Mouse (Mus musculus): ENCODE measurements around the gene Ncam1.

The Ncam1 gene

DNA sequence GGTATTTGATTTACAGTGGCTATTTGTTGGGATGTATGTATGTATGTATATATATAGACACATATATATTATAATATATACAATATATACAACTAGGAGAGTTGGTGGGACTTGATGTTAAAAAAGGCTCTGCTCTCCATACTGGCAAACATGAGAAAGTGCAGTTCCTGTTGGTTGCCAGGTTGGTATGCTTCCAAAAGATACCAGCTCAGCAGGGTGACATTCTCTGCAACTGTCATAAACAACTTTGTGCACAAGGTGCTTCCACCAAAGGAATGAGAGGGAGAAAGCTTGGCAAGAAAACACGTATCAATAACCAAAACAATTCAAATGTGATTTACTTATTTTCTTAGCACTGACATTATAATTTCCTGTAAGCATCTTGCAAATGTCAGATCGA lies 232.9 kb downstream of the Ncam1 start:
- no peak for DNase-seq (ENCODE audit: low spot score)

DNA sequence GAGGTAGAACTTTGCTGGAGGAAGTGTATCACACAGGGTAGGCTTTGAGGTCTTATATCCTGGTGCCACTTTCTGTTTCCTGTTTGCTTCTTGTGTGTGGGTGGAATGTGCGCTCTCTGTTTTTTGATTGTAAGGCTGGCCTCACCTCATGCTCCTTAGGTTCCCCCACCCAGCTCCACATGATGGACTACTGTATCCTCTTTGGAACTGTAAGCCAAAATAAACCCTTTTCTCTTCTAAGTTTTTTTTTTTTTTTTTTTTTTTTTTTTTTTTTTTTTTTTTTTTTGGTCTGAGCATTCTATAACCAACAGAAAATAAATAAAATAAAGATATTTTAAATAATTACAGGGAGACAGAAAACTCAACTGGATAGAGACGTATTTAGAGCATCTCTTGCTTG lies 239.8 kb downstream of the Ncam1 start:
- no peak for DNase-seq (ENCODE audit: low spot score)

DNA sequence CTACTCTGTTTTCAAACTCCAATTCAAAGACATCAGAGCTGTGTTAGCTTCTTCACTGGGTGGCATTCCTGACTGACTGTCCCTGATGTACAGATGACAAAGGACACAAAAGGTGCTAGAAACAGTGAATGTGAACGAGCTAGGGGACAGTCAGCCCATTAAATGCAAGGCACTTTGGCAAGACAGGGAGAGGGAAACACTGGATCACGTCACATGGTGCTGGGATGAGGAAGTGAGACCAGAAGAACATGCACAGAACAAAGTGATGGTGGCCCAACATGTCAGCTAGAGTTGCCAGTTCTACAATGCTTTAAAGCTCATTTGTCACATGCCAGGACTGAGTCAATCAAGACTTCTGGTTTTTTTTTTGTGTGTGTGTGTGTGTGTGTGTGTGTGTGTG lies 247.4 kb downstream of the Ncam1 start:
- no peak for DNase-seq (ENCODE audit: low spot score)

DNA sequence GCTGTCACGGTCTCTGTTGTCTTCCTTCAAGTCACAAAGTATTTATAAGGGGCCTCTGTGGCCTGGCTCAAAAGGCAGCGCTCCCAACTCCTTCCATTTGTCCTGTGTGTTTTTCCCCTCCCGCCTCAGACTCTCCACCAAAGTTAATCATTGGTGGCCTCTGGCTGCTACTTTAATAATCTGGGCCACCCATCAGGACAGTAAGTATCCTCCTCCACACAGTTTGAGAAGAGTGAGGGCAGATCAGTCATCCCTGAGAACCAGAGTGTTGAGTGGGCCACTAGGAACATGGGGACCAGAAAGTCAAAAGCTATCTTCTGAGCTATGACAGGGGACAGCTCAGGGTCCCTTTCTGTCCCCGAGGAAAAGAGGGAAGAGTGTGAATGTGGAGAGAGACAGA lies 256.1 kb downstream of the Ncam1 start:
- no peak for DNase-seq (ENCODE audit: low spot score)

DNA sequence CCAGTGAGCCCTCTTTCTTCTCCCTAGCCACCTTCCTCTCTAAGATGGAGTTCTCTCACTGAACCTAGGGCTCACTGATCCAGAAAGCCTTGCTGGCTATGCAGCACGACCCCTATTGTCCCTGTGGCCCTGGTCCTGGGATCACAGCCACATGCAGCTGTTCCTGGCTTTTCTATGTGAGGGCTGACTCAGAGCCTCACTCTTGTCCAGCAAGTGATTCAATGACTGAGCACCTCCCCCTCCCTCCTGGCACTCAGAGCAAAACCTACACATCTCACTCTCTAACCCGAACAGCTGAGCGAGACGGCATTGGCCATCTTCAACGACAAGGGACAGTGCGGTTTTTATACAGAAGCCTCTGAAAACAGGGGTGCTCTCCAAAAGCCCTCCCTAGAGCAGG lies 260.9 kb downstream of the Ncam1 start:
- DNase-seq (ENCODE audit: low spot score), result no peak

DNA sequence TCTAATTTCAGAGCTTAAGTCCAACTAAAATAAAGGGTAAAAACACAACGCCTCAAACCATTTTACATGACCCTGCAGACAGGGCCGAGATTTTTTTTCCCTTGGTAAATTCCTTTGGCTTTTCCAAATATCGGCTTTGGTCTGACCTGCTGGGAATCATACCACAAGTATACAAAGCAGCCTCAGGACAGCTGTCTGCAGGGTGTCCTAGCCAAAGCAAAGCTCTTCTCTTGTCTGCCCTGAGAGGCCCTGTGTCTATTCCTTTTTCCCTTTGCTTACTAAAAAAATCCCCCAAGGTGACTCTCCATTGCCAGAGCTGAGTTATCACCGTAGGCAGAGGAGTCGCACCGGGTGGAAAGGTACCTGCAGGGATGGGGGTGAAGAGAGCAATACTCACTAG lies 262.1 kb downstream of the Ncam1 start:
- DNase-seq (ENCODE audit: low spot score), result no peak

DNA sequence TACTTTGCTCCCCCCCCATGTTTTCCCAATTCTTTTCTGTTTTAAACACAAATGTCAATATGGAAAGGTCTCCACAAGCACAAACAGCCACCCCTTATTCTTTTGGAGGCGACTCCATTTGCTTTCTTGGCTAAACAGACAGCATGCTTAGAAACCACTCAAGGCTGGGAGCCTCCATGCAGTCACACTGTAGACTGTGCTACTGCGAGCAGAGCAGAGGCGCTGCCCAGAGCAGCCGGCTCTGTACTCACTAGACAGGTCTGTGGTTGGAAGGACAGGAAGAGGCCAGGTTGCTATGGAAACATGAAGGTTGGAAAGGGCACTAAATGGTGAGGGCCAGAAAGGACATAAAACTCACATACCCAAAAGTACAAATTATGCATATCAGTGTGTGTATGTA lies 263.8 kb downstream of the Ncam1 start:
- DNase-seq (ENCODE audit: low spot score), result no peak

DNA sequence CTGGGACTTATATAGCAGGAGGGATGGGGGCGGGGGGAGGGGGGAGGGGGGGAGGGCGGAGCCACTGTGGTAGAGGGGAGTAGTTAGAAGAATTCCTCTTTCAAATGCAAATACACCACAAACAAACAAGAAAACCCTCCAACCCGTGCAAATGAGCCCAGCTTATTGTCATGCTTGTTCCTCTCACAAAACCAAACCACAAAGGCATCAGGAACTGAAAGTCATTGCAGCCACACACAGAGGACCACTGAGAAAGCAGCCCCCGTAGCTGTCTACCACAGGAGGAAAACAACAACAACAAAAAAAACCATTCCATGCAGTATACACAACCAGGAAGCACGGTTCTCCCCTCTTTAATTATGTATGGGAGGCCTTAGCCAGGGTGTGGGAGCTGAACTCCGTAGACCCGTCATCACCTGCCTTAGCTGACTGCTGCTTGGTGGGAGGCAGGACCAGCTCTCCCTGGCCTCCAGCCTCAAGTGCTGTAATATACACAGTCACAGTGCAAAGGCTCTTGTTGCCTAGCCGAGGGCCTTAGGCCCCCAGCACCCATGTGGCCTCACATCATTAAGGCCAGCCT lies 264.7 kb downstream of the Ncam1 start:
- no peak for DNase-seq (ENCODE audit: low spot score)

DNA sequence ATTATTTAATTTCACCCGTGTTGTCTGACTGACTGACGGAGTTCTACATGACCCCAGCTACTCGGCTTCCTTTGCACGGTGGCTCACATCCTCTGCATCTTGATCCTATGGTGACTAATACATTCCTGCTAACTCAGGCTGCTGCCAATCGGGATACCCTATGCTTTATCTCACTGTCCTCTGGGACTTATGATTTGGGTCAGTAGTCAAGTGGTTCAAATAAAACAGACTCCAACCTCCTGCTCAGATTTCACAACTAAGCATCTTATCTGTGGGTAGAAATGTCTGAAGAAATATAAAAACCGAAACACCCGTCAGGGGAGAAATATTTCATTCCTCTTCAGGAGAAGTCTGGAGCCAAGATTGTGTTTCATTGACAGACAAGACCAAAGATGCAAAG lies 265.3 kb downstream of the Ncam1 start:
- no peak for DNase-seq (ENCODE audit: low spot score)

DNA sequence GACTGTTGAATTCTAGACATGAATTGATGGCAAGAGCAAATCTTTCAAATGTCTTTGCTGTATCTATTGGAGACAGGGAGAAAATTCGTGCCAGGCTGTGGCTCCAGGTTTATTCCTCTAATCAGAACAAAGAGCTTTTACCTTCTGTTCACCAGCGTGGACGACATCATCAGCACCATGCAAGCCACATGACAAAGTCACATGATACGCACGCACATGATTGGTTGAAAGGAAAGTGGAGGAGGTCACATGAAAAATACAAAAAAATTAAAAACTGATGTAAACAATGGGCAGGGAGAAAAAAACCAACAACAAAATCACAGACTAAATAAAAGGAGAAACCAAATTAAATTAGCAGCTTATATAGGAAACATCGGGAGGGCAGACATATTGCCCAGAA lies 266.9 kb downstream of the Ncam1 start:
- DNase-seq (ENCODE audit: low spot score), result no peak

DNA sequence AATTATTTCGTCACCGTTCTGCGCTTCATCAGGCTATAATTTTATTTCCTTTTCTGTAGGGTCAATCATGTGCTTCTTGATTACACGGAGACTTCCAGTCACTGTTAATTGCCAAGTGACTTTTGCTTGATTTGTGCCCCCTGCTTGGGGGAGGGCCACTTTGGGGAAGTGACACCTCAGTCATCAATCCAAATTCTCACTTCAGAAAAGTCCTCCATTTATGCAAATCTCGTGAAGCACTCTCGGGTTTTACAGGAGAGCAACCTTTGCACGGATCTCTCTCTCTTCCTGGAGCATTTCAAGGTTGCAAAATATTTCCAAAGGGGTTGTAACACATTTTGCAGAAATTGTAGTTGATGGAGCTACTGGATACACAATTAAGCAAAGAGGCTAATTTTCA lies 267.5 kb downstream of the Ncam1 start:
- no peak for DNase-seq (ENCODE audit: low spot score)

DNA sequence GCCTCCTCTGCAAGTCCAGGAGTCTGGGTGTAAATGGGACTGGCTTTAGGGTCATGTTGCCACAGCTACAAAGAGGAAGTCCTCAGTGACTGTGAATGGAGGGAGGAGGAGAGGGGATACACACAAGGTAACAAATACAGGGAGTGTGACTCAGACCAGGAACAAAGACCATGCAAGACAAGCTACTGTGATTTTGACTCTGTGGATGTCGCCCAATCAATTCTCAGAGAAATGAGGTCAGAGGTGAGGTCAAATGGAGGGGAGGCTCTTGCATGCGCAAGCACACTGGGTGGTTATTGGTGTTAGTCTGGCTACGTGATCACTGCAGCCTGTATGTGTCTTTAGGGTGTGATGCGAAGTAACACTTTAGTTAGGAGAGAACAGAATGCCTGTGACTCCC lies 268.0 kb downstream of the Ncam1 start:
- DNase-seq (ENCODE audit: low spot score), result no peak

DNA sequence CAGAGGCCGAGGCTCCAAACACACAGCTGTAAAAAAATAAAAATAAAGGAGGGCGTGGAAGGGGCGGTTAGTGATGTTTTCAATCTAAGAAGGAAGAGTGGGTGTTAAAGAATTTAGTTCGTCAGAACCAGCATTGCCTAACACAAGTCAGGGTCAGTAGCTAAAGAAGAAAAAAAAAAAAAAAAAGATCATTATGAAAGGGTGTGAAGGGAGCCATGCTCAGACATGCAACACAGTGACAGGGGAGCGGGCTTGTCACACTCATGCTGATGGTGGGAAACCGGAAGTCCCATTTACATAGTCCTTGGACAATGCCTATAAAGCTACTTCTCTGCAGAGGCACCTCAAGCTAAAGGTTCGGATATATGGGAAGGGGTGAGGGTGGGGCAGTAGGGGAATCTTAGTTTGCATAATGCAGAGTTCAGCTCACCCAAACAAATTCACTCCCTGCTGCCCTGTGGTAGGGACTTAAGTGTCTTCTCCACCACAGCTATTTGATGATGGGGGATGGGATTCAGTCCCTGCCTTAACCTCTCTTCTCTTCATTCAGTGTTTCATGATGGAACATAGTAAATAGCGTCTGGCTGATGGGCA lies 269.3 kb downstream of the Ncam1 start:
- DNase-seq (ENCODE audit: low spot score), result no peak

DNA sequence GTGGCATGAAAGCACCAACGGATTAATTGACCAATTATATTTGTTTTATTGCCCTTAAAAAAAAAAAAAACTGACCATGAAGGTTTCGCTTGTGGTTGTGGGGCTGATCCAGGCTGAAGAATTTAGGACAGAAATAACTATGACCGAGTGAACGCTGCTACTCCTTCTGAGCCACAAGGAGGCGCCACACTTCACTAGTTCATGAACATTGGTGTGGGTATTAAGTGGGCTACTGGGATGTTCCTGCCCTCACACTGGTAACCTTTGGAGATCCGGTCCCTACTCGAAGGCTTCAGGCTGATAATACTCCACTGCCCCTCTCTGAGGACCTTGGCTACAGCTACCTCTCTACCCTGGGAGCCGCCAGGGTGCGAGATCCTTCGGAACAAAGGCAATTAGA lies 269.8 kb downstream of the Ncam1 start:
- DNase-seq (ENCODE audit: low spot score), result no peak

DNA sequence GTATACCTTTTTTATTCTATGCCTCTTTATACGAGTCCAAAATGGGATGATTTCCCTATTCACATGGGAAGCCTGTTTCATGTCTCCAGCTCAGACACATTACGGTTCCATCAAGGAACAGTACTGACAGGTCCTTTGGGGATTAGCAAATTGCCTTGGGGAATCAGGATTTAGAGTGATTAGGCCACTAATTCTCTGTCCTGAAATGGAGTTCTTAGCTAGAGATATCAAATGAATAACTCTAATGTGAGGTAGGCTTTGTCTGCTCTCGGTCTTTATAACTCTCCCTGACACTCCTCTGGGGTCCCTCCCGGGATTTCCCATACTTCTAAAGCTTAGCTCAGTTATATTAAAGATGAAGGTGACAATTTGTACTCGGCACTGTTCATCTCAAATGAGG lies 270.7 kb downstream of the Ncam1 start:
- no peak for DNase-seq (ENCODE audit: low spot score)

DNA sequence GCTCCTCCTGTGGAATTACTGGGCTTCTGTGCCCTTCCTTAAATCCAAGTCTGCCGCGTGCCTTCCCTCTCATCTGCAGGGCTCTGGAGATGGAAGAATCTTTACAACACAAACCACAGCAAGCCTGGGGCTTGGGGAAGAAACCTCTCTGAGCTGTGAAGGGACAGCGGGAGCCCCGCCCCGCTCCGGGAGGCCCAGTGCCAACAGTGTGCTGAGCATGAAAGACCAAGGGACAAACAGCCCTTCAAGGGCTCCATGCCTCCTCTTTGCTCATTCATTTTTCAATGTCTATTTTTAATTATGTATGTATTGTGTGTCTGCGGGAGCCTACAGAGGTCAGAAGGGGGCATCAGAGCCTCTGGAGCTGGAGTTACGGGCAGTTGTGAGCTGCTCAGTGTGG lies 271.4 kb downstream of the Ncam1 start:
- DNase-seq (ENCODE audit: low spot score), result no peak

DNA sequence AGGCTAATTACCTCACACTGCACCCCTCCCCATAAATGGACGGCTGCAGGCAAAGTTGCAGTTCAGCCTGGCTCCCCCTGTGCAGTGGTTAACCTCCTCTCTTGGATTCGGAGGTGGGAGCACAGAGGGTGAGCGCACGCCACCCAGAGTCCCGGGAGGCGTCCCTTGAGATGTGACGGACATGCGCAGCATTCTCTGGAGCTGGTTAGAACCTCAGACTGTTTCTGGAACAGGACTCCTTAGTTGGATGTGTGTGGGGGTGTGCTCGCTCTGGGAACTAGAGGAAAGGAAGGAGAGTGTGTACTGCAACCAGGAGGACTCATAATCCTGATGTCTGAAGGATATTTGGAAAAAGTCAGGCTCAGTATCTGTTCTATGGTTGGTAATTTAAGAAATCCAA lies 274.0 kb downstream of the Ncam1 start:
- no peak for DNase-seq (ENCODE audit: low spot score)

DNA sequence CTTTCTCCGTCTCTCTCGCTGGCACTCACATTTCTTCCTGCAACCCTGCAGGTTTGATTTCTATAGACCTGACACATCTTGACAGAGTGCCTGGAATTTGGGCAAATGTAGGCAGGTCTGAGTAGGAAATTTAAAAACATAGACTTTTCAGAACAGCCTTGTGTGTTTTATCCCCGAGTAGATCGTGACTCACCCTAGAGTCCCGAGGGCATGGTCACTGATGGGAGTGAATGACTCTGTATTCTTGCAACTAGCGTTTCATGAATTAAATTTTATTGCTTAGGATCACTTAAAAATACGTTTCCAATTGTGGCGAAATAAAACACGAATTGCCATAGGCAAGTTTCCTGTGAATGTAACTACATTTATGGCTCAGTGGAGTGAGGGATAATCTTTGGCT lies 274.8 kb downstream of the Ncam1 start:
- DNase-seq (ENCODE audit: low spot score), result no peak

DNA sequence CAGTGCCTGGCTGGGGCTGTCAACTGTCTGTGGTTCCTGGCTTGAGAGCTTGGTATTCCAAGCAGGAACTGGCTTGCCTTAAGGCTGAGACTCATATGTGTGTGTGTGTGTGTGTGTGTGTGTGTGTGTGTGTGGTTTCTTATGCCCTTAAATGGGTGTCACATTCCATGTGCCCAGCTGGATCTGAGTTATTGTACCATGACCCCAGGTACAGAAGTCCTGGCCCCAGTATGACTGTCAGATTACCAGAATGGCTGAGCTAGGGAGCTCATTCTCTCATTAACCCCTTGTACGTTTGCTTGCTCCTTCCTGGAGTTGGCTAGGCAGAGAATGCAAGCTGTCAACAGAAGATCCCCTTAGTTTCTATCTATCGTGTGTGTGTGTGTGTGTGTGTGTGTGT lies 284.4 kb downstream of the Ncam1 start:
- no peak for DNase-seq (ENCODE audit: low spot score)

DNA sequence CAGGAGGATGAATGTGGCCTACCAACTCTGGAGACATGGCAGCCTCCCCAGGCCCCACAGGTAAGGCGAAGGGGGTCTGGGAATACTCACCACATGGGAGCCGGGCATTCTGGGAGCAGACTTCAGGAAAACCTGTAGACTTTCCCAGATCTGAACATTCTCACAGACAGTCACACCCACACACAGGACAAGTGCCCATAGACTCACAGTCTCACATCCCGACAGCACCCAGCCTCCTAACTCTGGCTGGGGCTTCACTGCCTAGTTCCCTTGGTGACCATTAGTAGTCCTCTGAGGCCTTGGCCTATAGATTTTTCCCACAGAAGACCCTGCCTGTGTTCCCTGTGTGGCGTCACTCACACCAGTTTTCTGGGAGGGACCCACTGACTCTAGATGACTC lies 288.1 kb downstream of the Ncam1 start:
- DNase-seq (ENCODE audit: low spot score), result no peak

DNA sequence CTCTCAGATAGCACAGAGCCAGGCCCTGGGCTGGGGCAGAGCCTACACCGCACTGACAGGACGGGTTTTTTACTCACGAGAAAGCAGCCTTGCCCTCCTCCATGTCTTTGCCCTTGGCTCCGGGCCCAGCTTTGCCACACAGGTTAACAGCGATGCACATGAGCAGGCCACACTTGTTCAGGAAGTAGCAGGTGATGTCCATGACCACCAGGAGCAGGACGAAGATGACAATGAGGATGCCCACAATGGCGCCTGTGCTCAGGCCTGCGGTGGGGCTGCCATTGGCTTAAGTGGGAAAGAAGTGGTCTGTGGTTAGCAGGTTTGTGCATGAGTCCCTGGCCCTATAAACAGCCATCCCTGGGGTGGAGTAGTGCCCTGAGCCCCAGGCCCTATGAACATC lies 289.1 kb downstream of the Ncam1 start:
- DNase-seq (ENCODE audit: low spot score), result no peak

DNA sequence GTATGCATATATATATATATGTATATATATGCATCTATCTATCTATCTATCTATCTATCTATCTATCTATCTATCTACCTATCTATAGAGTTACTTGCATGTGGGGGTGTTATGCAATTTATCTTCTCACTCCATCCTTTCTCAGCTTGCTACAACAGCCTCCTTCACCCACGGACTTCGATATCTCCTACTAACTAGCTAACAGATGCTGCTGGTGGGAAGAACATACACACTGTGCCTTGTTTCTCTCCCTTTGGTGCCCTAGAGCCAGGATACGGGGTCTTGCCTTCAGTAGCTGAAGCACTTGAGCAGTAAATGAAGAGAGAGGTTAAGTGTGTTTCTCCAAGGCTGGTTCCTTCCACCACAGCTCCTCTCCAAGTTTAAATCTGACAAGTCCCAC lies 289.6 kb downstream of the Ncam1 start:
- no peak for DNase-seq (ENCODE audit: low spot score)

DNA sequence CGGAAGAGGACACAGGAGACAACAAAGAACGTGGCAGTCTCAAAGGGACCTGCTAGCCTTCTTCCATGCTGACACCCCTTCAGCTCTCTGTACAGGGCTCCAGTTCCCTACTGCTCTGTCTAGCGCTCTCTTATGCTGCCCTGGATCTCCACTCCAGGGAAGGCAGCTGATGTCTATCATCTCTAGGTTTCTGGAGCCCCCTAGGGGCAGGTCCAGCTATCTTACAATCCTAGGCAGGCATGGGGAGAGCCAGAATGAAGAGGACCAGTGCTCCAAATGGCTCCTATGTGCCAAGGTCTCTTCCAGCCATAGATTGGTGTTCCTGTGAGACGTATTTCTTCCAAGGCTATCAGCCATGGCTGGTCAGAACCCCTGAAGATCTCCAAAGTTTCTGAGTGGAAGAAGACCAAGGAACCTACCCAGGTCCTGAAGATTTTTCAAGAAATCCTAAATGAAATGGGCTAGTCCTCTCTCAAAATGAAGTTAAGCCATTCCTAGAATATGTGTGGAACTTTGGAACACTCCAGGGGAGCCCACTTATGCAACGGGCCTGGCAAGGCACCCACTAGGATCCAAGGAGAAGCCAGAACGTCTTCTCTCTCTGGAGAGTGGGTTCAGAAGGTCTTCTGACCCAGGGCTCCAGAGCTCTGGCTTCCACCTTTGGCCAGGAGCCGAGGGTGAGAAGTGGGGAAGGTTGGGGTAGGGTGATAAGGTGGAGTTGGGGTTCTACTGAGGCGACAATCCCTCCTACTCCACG lies 290.7 kb downstream of the Ncam1 start:
- no peak for DNase-seq (ENCODE audit: low spot score)

DNA sequence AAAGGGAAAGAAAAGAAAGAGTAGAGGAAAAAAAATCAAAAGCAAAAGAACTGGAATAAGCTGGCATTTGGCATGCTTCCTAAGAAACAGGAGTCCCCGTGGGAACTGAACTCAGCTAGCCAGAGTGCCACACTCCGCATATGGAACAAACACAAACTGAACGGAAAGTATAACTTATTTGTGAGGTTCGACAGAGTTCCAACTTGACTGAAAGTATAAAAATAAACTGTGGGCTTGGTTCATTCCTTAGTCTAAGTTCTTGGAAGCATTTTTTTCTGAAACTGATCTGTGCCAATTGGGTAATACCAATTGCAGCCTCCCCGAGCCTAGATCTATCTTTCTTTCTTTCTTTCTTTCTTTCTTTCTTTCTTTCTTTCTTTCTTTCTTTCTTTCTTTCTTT lies 294.1 kb downstream of the Ncam1 start:
- DNase-seq (ENCODE audit: low spot score), result no peak
